Mouse (Mus musculus) myocyte (in vitro differentiated cells): ENCODE measurements around the gene Clcnka.

Experiments
- CEBPB ChIP-seq: IDR thresholded peaks from 2 replicates; pipeline ENCODE4 v1.6.1; 2011; ENCODE audit warnings: mild to moderate bottlenecking, moderate library complexity; ENCODE audit not compliant: poor library complexity, insufficient read depth, severe bottlenecking
- E2F4 ChIP-seq: IDR thresholded peaks from one replicate; pipeline ENCODE4 v1.6.1; 2011; ENCODE audit warnings: mild to moderate bottlenecking, control low read depth, moderate library complexity; ENCODE audit not compliant: insufficient read depth
- MAX ChIP-seq: IDR thresholded peaks from one replicate; pipeline ENCODE4 v1.6.1; 2011; ENCODE audit warnings: low read depth, mild to moderate bottlenecking, control low read depth
- MYOD1 ChIP-seq, 3 experiments: IDR thresholded peaks; one replicate each; pipeline ENCODE4 v1.6.1; 2011; ENCODE audit warnings: control low read depth in 2 of 3, low read depth in 2 of 3, mild to moderate bottlenecking in 2 of 3, moderate library complexity in 1 of 3; ENCODE audit not compliant: insufficient read length in 2 of 3, control insufficient read depth in 1 of 3
- MYOG ChIP-seq, 3 experiments: IDR thresholded peaks; one replicate each; pipeline ENCODE4 v1.6.1; 2011; ENCODE audit warnings: control low read depth in 2 of 3, low read depth in 2 of 3, mild to moderate bottlenecking in 2 of 3; ENCODE audit not compliant: insufficient read length in 2 of 3, control insufficient read depth in 1 of 3, insufficient read depth in 1 of 3
- POLR2A ChIP-seq: IDR thresholded peaks from one replicate; pipeline ENCODE4 v1.6.1; 2011; ENCODE audit warnings: low read depth, mild to moderate bottlenecking, control low read depth, moderate library complexity; ENCODE audit not compliant: insufficient read length
- POLR2AphosphoS2 ChIP-seq: IDR thresholded peaks from one replicate; pipeline ENCODE4 v1.6.1; 2011; ENCODE audit warnings: low read depth, control low read depth; ENCODE audit not compliant: insufficient read length
- TCF12 ChIP-seq: IDR thresholded peaks from one replicate; pipeline ENCODE4 v1.6.1; 2011; ENCODE audit warnings: mild to moderate bottlenecking, control low read depth; ENCODE audit not compliant: poor library complexity, insufficient read depth, severe bottlenecking
- USF1 ChIP-seq: IDR thresholded peaks from one replicate; pipeline ENCODE4 v1.6.1; 2011; ENCODE audit warnings: low read depth, mild to moderate bottlenecking, control low read depth, moderate library complexity

DNA sequence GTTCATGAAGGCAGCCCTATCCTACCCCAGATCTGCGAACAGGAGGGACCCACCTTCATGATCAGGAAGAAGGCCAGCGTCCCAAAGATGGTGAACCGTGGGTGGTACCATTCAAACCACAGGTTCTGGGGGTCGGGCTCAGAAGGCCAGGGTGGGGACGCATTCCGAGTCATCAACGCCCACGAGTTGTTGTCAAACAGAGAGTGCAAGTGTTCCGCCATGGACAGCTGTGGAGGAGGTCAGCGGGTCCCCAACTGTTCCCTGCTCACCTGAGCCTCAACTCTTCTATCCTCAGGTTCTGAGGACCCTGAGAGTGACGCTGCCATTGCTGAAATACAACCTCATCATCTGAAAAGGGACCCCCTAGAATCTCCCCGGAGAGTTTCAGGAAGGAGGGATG lies 7.2 kb downstream of the Clcnka start:
- TF ChIP-seq TCF12 (no peak), MAX (no peak), POLR2A (no peak), CEBPB (no peak), E2F4 (no peak), MYOD1 (IDR thresholded peaks at IDR 0.05; ENCODE audit: control insufficient read depth in 1 of 3, insufficient read length in 2 of 3, low read depth in 2 of 3) (peak in 1 of 3 experiments; percentile 60), USF1 (no peak), MYOG (IDR thresholded peaks at IDR 0.05; ENCODE audit: control insufficient read depth in 1 of 3, insufficient read depth in 1 of 3, insufficient read length in 2 of 3, low read depth in 2 of 3) (peak in 2 of 3 experiments; percentile 8 to 64), POLR2AphosphoS2 (no peak)
